Mouse (Mus musculus) midbrain, embryonic 15.5 days (tissue): Measurements from ENCODE around the gene Rgs3. TPM values are rescaled to one million over a fixed set of nuclear protein-coding genes. Genes with fewer than 3 reads are reported as not detected.

ENCODE experiments used
- ATAC-seq: fragments of 200-750 bp; cut with Nextera tagmentation; replicated peaks from 2 replicates; pipeline ENCODE4 v1.8.0; 2017; ENCODE audit warnings: moderate TSS enrichment
- H3K27ac ChIP-seq: fragments of 300-500 bp; sonication (generic); 2 replicates; pipeline ENCODE4 v1.5.1; 2015; ENCODE audit warnings: mild to moderate bottlenecking, inconsistent platforms
- H3K27me3 ChIP-seq: fragments of 300-500 bp; sonication (generic); replicated peaks from 2 replicates; pipeline ENCODE4 v1.6.1; 2015; ENCODE audit warnings: inconsistent platforms
- H3K36me3 ChIP-seq: fragments of 300-500 bp; sonication (generic); replicated peaks from 2 replicates; pipeline ENCODE4 v1.6.1; 2015; ENCODE audit warnings: inconsistent platforms
- H3K4me1 ChIP-seq: fragments of 300-500 bp; sonication (generic); 2 replicates; pipeline ENCODE4 v1.6.1; 2015; ENCODE audit warnings: inconsistent platforms
- H3K4me2 ChIP-seq: fragments of 300-500 bp; sonication (generic); 2 replicates; pipeline ENCODE4 v1.6.1; 2015; ENCODE audit warnings: inconsistent platforms, mild to moderate bottlenecking, moderate library complexity
- H3K4me3 ChIP-seq: fragments of 300-500 bp; sonication (generic); 2 replicates; pipeline ENCODE4 v1.5.1; 2015; ENCODE audit warnings: mild to moderate bottlenecking, inconsistent platforms
- H3K9ac ChIP-seq: fragments of 300-500 bp; sonication (generic); 2 replicates; pipeline ENCODE4 v1.6.1; 2015; ENCODE audit warnings: mild to moderate bottlenecking, inconsistent platforms
- H3K9me3 ChIP-seq: fragments of 300-500 bp; sonication (generic); 2 replicates; pipeline ENCODE4 v1.6.1; 2016; ENCODE audit warnings: inconsistent platforms
- WGBS: fragments of 180-500 bp; shearing (Covaris S2); methylation state at CpG from one replicate; pipeline ENCODE4 v1.1.7; 2015; ENCODE audit warnings: mixed read lengths; 5-methylcytosine and 5-hydroxymethylcytosine counted together
- polyA plus RNA-seq: library from polyadenylated mRNA; unstranded; fragments of >200 nt; fragmentation: Nextera tagmentation; extraction: Ambion mirVana; gene quantifications from 2 replicates; pipeline ENCODE4 v1.2.1, GENCODE M21; 2015

The Rgs3 gene
- polyA plus RNA-seq, 1 experiment from 2014 or later = 80.1 TPM

- ATAC-seq = no peak
- H3K4me2 ChIP-seq = no peak overlapping the region
- no peaks in the 10 kb centered on the region for H3K27me3 ChIP-seq
- no peaks in the 10 kb centered on the region for H3K9me3 ChIP-seq
- no peak overlapping the region for H3K27ac ChIP-seq
- 68% methylated on average over 11 of the region's 11 CpGs for WGBS
- no peak overlapping the region for H3K4me3 ChIP-seq
- 0 out of 2 replicates have a peak, but pooled peaks cover 5% of the 10 kb centered on the region for H3K36me3 ChIP-seq
- H3K4me1 ChIP-seq = peaks cover 47% of the 10 kb centered on the region
- no peak overlapping the region for H3K9ac ChIP-seq
Observed at GRCm38 (mm10) chr4:62694703-62695439, 135.2 kb downstream of the Rgs3 start.

DNA sequence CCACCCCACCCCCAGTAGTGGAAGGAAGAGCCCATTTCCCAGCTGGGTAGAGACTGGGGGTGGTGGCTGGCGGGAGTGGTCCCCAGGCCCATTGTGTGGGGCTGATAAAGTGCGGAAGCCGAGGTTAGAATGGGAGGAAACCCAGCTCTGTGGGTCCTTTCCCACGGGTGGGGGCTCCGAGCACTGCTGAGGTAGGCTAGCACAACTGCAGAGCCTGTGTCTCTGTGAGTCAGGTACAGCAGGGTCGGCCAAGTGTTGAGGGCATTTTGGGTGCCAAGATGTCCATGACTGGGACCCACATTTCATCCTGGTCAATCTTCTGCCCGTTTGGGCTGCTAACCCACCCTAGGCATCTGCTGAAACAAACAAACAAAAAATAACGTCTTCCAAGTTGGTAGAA, 135.9 kb downstream of the Rgs3 start:
- H3K27me3 ChIP-seq = no peaks in the 10 kb centered on the region
- H3K4me2 ChIP-seq = no peak overlapping the region
- no peak overlapping the region for H3K9ac ChIP-seq
- peaks cover 10% of the 10 kb centered on the region; the same call in 1 of the 2 replicates for H3K36me3 ChIP-seq
- WGBS = 69% methylated on average over 8 of the region's 8 CpGs
- H3K4me3 ChIP-seq = no peak overlapping the region
- peaks cover 49% of the 10 kb centered on the region for H3K4me1 ChIP-seq
- H3K9me3 ChIP-seq = no peaks in the 10 kb centered on the region
- 0 out of 2 replicates have a peak, but pooled peaks have one; percentile 10 for ATAC-seq
- H3K27ac ChIP-seq = 0 out of 2 replicates have a peak overlapping the region, but pooled peaks have one; percentile 4

- Histone ChIP-seq H3K27me3 (no peaks in the 10 kb centered on the region), H3K9ac (no peak overlapping the region), H3K36me3 (peaks cover 11% of the 10 kb centered on the region; the same call in 1 of the 2 replicates), H3K27ac (0 out of 2 replicates have a peak overlapping the region, but pooled peaks have one; percentile 4), H3K4me3 (no peak overlapping the region), H3K4me2 (no peak overlapping the region), H3K9me3 (no peaks in the 10 kb centered on the region), H3K4me1 (peaks cover 49% of the 10 kb centered on the region)
- WGBS = 75% methylated on average over 13 of the region's 13 CpGs
- ATAC-seq = no peak
Observed at GRCm38 (mm10) chr4:62695946-62696345, 136.3 kb downstream of the Rgs3 start.

DNA sequence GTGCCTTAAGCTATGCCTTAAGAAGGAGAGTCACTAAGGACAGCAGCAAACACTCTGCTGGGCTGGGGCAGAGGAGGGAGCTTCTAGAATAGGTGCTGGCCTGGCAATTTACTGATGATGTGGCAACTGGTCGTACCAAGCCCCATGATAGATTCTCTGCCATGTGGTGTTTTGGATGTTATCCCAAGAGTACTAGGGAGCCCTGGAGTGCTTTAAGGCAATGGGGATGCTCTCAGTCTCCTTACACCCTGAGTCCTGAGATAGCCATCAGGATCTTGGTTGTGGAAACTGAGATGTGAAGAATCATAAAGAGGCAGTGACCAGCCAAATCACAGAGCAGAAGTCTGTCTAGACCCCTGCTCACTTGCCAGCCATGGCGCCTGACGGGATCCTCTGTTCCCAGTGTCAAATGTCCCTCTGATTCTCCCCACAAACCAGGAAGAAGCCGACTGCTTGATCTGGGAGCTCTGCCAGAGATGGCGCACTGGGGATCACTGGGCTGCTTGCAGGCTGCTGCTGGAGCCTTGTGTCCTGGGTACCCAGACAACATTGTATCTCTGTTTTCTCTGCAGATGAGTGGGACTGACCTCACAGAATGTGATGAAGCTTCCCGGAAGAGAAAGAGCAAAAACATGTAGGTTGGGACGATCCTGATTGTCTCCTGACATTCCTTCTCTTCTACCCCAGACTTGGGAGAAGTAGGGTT, 137.2 kb downstream of the Rgs3 start:
- ATAC-seq = no peak
- H3K9me3 ChIP-seq = no peaks in the 10 kb centered on the region
- H3K4me1 ChIP-seq = peaks cover 49% of the 10 kb centered on the region
- no peaks in the 10 kb centered on the region for H3K27me3 ChIP-seq
- 56% methylated on average over 7 of the region's 7 CpGs for WGBS
- 0 out of 2 replicates have a peak overlapping the region, but pooled peaks have one; percentile 26 for H3K27ac ChIP-seq
- peaks cover 19% of the 10 kb centered on the region for H3K36me3 ChIP-seq
- no peak overlapping the region for H3K9ac ChIP-seq
- H3K4me3 ChIP-seq = no peak overlapping the region
- no peak overlapping the region for H3K4me2 ChIP-seq

DNA sequence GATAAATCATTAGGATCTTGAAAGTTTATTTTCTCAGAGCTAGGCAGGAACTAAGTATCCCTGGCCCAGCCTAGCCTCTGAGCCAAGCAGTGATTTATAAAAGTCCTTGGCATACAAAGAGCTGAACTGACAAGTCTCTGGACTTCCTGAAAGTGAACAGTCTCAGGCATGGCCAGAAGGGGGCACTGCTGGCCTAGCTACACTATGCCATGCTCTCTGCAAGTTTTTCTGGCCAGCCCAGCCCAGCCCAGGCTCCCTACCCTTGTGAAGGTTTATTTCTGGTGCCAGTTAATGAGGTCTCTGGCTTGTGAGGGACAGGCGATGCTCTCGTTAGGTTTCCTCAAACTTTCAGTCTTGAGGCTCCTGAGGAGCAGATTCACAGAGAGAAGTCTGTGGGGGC, 137.8 kb downstream of the Rgs3 start:
- Histone ChIP-seq H3K9ac (no peak overlapping the region), H3K27me3 (no peaks in the 10 kb centered on the region), H3K4me2 (no peak overlapping the region), H3K36me3 (peaks cover 19% of the 10 kb centered on the region), H3K4me3 (no peak overlapping the region), H3K27ac (no peak overlapping the region), H3K9me3 (no peaks in the 10 kb centered on the region), H3K4me1 (peaks cover 49% of the 10 kb centered on the region)
- 31% methylated on average over 2 of the region's 2 CpGs for WGBS
- ATAC-seq = peak; percentile 37

GRCm38 (mm10) chr4:62698521-62698920, 138.9 kb downstream of the Rgs3 start:
- H3K4me2 ChIP-seq = no peak overlapping the region
- H3K9me3 ChIP-seq = no peaks in the 10 kb centered on the region
- no peaks in the 10 kb centered on the region for H3K27me3 ChIP-seq
- no peak for ATAC-seq
- no peak overlapping the region for H3K27ac ChIP-seq
- H3K36me3 ChIP-seq = peaks cover 20% of the 10 kb centered on the region
- H3K4me3 ChIP-seq = no peak overlapping the region
- peaks cover 48% of the 10 kb centered on the region for H3K4me1 ChIP-seq
- 73% methylated on average over 3 of the region's 3 CpGs for WGBS
- no peak overlapping the region for H3K9ac ChIP-seq

DNA sequence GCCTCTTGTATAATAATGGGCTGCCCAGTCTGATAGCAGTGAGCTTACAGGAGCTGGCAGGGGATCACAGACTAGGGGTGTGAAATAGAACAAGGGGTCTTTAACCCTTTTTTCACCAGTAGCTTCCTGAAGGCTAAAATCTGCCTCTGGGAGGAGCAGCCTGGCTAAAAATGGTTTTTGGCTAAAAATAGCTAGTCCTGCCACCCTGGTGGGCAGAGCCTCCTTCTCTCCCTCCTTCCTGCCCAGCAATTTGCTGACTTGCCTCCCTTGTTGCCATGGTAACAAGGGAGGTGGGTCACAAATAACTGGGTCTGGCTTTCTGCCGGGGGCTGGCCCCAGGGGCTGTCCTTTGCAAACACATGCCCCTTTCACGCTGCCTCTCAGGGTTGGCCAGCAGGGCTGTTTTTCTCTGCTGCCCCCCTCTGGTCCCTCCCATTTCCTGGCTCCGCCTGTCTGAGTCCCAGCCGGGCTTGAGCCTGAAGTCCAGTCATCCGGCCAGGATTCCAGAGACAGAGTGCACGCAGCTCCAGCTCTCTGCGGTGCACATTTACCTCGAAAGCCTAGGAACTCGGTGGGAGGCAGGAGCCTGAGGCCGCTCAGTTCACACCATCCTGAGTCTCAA, 139.7 kb downstream of the Rgs3 start:
- peak; percentile 72 for ATAC-seq
- peaks cover 42% of the 10 kb centered on the region for H3K4me1 ChIP-seq
- WGBS = 1% methylated on average over 10 of the region's 10 CpGs
- peak overlapping the region; percentile 65 for H3K27ac ChIP-seq
- peak overlapping the region; percentile 32 for H3K9ac ChIP-seq
- H3K4me2 ChIP-seq = peak overlapping the region; percentile 28
- peak overlapping the region; percentile 10 for H3K4me3 ChIP-seq
- no peaks in the 10 kb centered on the region for H3K27me3 ChIP-seq
- no peaks in the 10 kb centered on the region for H3K9me3 ChIP-seq
- H3K36me3 ChIP-seq = peaks cover 25% of the 10 kb centered on the region

DNA sequence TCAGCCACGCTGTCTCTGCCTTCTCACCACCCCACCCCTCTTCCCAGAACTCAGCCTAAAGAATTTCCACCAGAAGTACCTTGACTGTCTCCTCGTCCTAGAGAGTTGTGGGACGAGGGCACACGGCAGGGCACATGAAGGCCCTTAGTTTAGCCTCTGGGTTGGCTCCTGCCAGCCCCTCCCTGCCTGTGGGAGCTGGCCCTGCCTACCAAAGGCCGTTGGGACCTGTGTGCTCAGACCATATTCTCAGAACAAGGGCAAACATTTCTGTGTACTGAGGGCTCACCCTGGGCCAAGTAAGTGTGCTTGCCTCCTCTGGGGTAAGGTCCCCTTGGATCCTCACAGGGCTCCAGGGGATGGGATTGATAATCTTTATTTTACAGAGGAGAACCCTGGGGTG, 140.8 kb downstream of the Rgs3 start:
- no peak for ATAC-seq
- 80% methylated on average over 5 of the region's 5 CpGs for WGBS
- Histone ChIP-seq H3K36me3 (peaks cover 25% of the 10 kb centered on the region), H3K4me1 (peaks cover 36% of the 10 kb centered on the region), H3K9me3 (no peaks in the 10 kb centered on the region), H3K27me3 (no peaks in the 10 kb centered on the region), H3K9ac (no peak overlapping the region), H3K4me2 (peak overlapping the region; percentile 28; the same call in 1 of the 2 replicates), H3K27ac (no peak overlapping the region), H3K4me3 (no peak overlapping the region)

- no peak for ATAC-seq
- no peaks in the 10 kb centered on the region for H3K27me3 ChIP-seq
Observed at GRCm38 (mm10) chr4:62703151-62703550, 143.5 kb downstream of the Rgs3 start.

GRCm38 (mm10) chr4:62704204-62704603, 144.6 kb downstream of the Rgs3 start:
- Histone ChIP-seq H3K4me1 (peaks cover 9% of the 10 kb centered on the region), H3K36me3 (peaks cover 25% of the 10 kb centered on the region), H3K4me2 (no peak overlapping the region), H3K9ac (no peak overlapping the region), H3K27me3 (no peaks in the 10 kb centered on the region), H3K4me3 (no peak overlapping the region), H3K27ac (no peak overlapping the region), H3K9me3 (no peaks in the 10 kb centered on the region)
- ATAC-seq = no peak
- 94% methylated on average over 13 of the region's 13 CpGs for WGBS

More at GRCm38 (mm10) chr4:62703151-62703550, 143.5 kb downstream of the Rgs3 start:
- H3K9ac ChIP-seq = no peak overlapping the region
- H3K4me3 ChIP-seq = no peak overlapping the region
- 74% methylated on average over 9 of the region's 9 CpGs for WGBS
- no peaks in the 10 kb centered on the region for H3K9me3 ChIP-seq
- H3K27ac ChIP-seq = no peak overlapping the region
- no peak overlapping the region for H3K4me2 ChIP-seq
- peaks cover 25% of the 10 kb centered on the region for H3K36me3 ChIP-seq
- peaks cover 18% of the 10 kb centered on the region for H3K4me1 ChIP-seq

GRCm38 (mm10) chr4:62705013-62705412, 145.4 kb downstream of the Rgs3 start:
- Histone ChIP-seq H3K4me2 (no peak overlapping the region), H3K9me3 (no peaks in the 10 kb centered on the region), H3K9ac (no peak overlapping the region), H3K36me3 (peaks cover 25% of the 10 kb centered on the region), H3K27me3 (no peaks in the 10 kb centered on the region), H3K4me3 (no peak overlapping the region), H3K27ac (no peak overlapping the region), H3K4me1 (peaks cover 1% of the 10 kb centered on the region)
- 74% methylated on average over 10 of the region's 10 CpGs for WGBS
- ATAC-seq = no peak

DNA sequence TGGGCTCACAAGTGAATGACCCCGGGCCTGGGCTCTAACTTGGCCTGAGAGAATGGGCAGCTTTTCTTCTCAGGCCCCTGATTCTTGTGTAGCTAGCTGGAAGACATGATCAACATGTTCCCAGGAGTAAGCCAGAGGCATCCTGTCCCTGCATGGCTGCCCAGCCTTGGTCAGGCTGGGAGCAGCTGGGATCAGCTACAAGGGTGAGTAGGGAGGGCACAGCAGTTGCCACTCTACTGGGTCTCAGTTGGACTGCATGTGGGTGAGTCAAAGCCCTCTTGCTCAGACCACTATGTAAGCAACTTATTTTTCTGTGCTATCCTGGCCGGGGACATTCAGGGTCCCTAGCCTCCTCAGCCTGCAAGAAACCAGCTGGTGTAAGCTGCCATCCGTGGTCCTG, 146.1 kb downstream of the Rgs3 start:
- H3K36me3 ChIP-seq = peaks cover 18% of the 10 kb centered on the region
- WGBS = 51% methylated on average over 3 of the region's 3 CpGs
- H3K27me3 ChIP-seq = no peaks in the 10 kb centered on the region
- no peaks in the 10 kb centered on the region for H3K4me1 ChIP-seq
- H3K9ac ChIP-seq = no peak overlapping the region
- no peak overlapping the region for H3K4me2 ChIP-seq
- H3K27ac ChIP-seq = no peak overlapping the region
- H3K4me3 ChIP-seq = no peak overlapping the region
- H3K9me3 ChIP-seq = no peaks in the 10 kb centered on the region
- 0 out of 2 replicates have a peak, but pooled peaks have one; percentile 32 for ATAC-seq
